Mouse (Mus musculus) liver, adult 2 months (tissue): ENCODE measurements around the gene Notch3. TPM values are rescaled to one million over a fixed set of nuclear protein-coding genes. Genes with fewer than 3 reads are reported as not detected.

Experiments used
- DNase-seq: peaks from one replicate; pipeline ENCODE4 v3.0.0-alpha.2; 2011; ENCODE audit warnings: low read depth, low spot score; ENCODE audit errors: extremely low read depth
- H3K27ac ChIP-seq: fragments of 200-500 bp; replicated peaks from 2 replicates; pipeline ENCODE4 v1.5.1; 2012; ENCODE audit warnings: low read depth, mild to moderate bottlenecking, control low read depth, inconsistent platforms, low read length; ENCODE audit not compliant: insufficient read depth
- H3K27me3 ChIP-seq: fragments of 200-500 bp; 2 replicates; pipeline ENCODE4 v1.6.1; 2012; ENCODE audit warnings: mild to moderate bottlenecking, moderate library complexity, low read length, inconsistent platforms; ENCODE audit not compliant: control insufficient read depth, insufficient read depth
- H3K36me3 ChIP-seq: fragments of 200-500 bp; 2 replicates; pipeline ENCODE4 v1.6.1; 2012; ENCODE audit warnings: low read length, inconsistent platforms; ENCODE audit not compliant: control insufficient read depth, insufficient read depth
- H3K4me1 ChIP-seq: fragments of 200-500 bp; 2 replicates; pipeline ENCODE4 v1.6.1; 2011; ENCODE audit warnings: low read length; ENCODE audit not compliant: control insufficient read depth, insufficient read depth
- H3K4me3 ChIP-seq: fragments of 200-500 bp; 2 replicates; pipeline ENCODE4 v1.5.1; 2011; ENCODE audit warnings: low read depth, mild to moderate bottlenecking, control low read depth, low read length, moderate library complexity; ENCODE audit not compliant: insufficient read depth
- H3K79me2 ChIP-seq: fragments of 200-500 bp; 2 replicates; pipeline ENCODE4 v1.6.1; 2012; ENCODE audit warnings: inconsistent platforms, mild to moderate bottlenecking, low read length, moderate library complexity; ENCODE audit not compliant: control insufficient read depth, insufficient read depth
- H3K9ac ChIP-seq: fragments of 200-500 bp; 2 replicates; pipeline ENCODE4 v1.6.1; 2012; ENCODE audit warnings: low read depth, mild to moderate bottlenecking, control low read depth, inconsistent platforms, low read length
- CTCF ChIP-seq: fragments of 200-500 bp; IDR thresholded peaks from 2 replicates; pipeline ENCODE4 v1.5.1; 2011; ENCODE audit warnings: low read depth, low read length, control low read depth
- POLR2A ChIP-seq: fragments of 200-500 bp; IDR thresholded peaks from 2 replicates; pipeline ENCODE4 v1.6.1; 2011; ENCODE audit warnings: low read length, control low read depth; ENCODE audit not compliant: insufficient read depth; ENCODE audit errors: extremely low read depth
- WGBS: fragments of 180-500 bp; shearing (Covaris S2); methylation state at CpG from one replicate; pipeline ENCODE4 v1.1.7; 2018; 5-methylcytosine and 5-hydroxymethylcytosine counted together
- polyA plus RNA-seq: library from polyadenylated mRNA; depleted of rRNA; stranded (reverse); fragments of >200 nt; gene quantifications from 2 replicates; pipeline ENCODE4 v1.2.3, GENCODE M21; 2012
- total RNA-seq: library from RNA; depleted of rRNA; stranded (reverse); fragments of >200 nt; gene quantifications from 2 replicates; pipeline ENCODE4 v1.2.3, GENCODE M21; 2014

The Notch3 gene
- total and polyA plus RNA-seq, 2 experiments: 0.55 to 1.3 TPM

DNA sequence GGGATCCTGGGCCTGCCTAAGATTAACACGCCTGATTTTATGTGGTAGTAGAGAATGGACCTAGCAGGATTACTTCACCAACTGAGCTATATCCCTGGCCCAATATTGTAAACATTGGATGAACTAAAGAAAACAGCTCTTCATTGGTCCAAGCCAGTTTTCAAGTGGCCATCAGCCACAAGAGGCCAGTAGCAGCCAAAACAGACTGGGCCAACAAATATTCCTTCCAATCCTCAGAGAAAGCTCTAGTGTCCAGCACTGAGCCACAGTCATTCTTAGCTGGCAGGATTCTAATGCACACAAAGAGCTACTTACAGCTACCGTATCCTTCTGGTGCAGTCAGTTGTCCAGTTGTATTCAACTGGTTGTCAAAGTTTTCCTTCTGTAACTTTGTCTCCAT, 39.5 kb downstream of the Notch3 start:
- peaks cover 3% of the 10 kb centered on the region for H3K4me1 ChIP-seq
- H3K27ac ChIP-seq: no peak overlapping the region
- no peak overlapping the region for H3K4me3 ChIP-seq
- no peak for DNase-seq
- no peaks in the 10 kb centered on the region for H3K27me3 ChIP-seq
- no peaks in the 10 kb centered on the region for H3K79me2 ChIP-seq
- H3K9ac ChIP-seq: no peak overlapping the region
- H3K36me3 ChIP-seq: no peaks in the 10 kb centered on the region
- WGBS: 70% methylated on average over 2 of the region's 2 CpGs
- TF ChIP-seq POLR2A (no peak), CTCF (no peak)

DNA sequence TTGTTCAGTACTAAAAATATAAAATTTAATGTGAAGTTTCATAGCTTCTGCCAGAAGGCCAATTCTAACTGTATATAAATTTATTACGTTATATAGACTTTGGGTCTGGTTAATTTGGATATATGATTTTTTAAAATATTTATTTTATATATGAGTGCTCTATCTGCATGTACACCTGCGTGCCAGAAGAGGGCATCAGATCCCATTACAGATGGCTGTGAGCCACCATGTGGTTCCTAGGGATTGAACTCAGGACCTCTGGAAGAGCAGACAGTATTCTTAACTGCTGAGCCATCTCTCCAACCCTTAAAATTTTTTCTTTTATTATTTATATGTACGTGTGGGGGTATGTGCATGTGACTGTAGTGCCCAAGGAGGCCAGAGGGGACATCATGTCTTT, 41.2 kb downstream of the Notch3 start:
- Histone ChIP-seq H3K9ac (no peak overlapping the region), H3K79me2 (no peaks in the 10 kb centered on the region), H3K4me3 (no peak overlapping the region), H3K27ac (no peak overlapping the region), H3K36me3 (no peaks in the 10 kb centered on the region), H3K4me1 (peaks cover 6% of the 10 kb centered on the region), H3K27me3 (no peaks in the 10 kb centered on the region)
- WGBS: 86% methylated on average over 3 of the region's 3 CpGs
- DNase-seq: no peak
- no peak for TF ChIP-seq POLR2A
- TF ChIP-seq CTCF: no peak

DNA sequence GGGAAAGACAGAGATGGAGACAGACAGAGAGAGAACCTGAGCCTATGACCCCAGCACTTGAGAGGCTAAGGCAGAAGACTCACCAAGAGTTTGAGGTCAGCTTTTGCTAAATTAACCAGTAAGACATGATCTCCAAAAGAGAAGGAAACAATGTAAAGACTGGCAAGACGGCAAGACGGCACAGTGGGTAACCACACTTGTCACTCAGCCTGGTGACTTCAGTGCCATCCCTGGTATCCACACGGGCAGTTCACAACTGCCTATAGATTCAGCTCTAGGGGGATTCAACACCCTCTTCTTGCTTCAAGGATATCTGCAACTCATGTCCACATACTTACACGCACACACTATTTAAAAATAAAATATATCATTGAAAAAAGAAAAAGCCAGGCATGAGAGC, 43.1 kb downstream of the Notch3 start:
- 94% methylated on average over 4 of the region's 4 CpGs for WGBS
- H3K4me3 ChIP-seq: no peak overlapping the region
- DNase-seq: no peak
- no peaks in the 10 kb centered on the region for H3K27me3 ChIP-seq
- no peak overlapping the region for H3K9ac ChIP-seq
- no peak overlapping the region for H3K27ac ChIP-seq
- no peaks in the 10 kb centered on the region for H3K36me3 ChIP-seq
- H3K79me2 ChIP-seq: no peaks in the 10 kb centered on the region
- peaks cover 6% of the 10 kb centered on the region for H3K4me1 ChIP-seq
- TF ChIP-seq CTCF (no peak), POLR2A (no peak)

DNA sequence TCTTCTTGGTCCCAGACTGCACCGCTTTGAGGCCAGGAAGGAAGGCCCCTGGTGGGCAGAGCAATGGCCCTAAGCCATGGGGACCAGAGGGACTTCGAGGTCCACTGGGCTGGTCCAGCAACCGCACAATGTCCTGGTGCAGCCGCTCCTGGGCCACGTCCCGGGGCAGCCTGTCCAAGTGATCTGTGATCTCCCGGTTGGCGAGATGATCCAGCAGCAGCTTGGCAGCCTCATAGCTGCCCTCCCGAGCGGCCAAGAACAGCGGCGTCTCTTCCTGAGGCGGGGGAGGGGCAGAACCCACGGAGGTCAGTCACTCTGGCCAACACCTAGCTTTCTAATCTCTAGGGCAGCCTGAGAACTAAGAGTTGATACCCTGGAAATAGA, 44.1 kb downstream of the Notch3 start:
- Histone ChIP-seq H3K27ac (peak overlapping the region; percentile 86), H3K27me3 (no peaks in the 10 kb centered on the region), H3K4me3 (no peak overlapping the region), H3K79me2 (no peaks in the 10 kb centered on the region), H3K36me3 (no peaks in the 10 kb centered on the region), H3K4me1 (peaks cover 7% of the 10 kb centered on the region), H3K9ac (peak overlapping the region; percentile 46)
- 20% methylated on average over 14 of the region's 14 CpGs for WGBS
- TF ChIP-seq CTCF (no peak), POLR2A (no peak)
- peak; percentile 87 for DNase-seq

DNA sequence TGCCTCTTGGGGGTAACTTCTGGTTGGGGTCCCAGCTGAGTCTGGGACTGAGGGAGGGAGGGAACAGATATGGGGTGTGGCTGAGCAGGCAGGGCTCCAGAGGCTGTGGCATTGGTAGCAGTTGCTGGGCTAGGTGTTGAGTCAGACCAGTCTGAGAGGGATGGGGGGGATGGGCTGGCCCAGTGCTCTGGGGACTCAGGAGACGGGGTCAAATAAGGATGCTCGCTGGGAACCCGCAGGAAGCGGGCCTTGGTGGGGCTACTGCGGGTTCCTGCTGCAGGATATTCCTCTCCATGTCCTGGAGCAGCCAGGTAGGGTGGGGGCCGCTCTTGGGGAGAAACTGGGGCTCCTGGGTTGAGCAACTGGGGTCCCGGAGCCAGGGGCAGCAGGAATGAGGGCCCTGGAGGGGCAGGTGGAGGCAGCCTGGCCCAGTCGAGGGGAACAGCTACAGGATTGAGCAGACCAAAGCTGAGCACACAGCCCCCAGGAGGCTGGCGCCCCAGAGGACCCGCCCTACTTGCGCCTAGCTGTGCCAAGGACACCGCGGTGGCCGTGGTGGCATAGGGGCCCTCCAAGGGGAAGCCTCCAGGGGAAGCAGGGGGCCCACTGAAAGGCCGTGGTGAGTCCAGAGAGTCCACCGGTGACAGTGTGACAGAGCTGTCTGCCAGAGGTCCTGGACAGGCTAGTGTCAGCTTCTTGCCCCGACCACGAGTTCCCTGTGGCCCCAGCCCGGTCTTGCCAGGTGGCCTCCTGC, 44.6 kb downstream of the Notch3 start:
- peaks cover 11% of the 10 kb centered on the region for H3K4me1 ChIP-seq
- TF ChIP-seq CTCF: no peak
- no peak for TF ChIP-seq POLR2A
- no peaks in the 10 kb centered on the region for H3K27me3 ChIP-seq
- DNase-seq: no peak
- no peaks in the 10 kb centered on the region for H3K36me3 ChIP-seq
- peak overlapping the region; percentile 46 for H3K9ac ChIP-seq
- no peaks in the 10 kb centered on the region for H3K79me2 ChIP-seq
- no peak overlapping the region for H3K4me3 ChIP-seq
- H3K27ac ChIP-seq: peak overlapping the region; percentile 86
- WGBS: 44% methylated on average over 19 of the region's 19 CpGs

DNA sequence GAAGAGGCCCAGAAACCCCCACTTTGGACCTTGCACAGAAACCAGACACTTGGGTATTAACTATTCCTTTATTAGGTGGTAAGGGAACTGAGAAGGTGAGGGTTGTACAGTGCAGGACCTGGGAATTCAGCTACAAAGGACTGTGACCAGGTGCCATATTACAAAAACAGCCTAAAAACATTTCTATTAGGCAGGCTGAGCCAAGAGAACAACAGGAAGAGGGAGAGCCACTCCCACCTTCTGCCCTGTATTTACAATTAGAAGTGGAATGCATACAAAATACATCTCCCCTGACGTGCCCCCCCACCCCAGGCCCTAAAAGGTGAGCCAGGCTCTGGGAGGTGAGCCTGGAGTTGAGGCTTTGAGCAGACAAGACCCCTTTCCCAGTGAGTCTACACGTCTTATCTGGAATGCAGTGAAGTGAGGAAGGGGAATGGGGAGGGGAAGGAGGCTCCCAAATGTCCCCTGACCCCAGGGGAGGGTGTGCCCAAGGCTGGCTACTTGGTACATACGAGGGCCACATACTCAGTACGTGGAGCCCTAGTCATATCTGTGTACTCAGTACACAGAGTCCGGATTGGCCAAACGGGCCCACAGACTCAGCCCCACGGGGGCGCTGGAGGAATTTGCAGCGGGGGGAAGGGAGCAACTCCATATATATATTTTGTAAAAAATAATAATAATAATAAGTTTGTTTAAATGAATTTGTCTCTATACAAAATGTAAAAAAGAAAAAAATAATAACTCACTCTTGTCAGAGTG, 45.7 kb downstream of the Notch3 start:
- 42% methylated on average over 9 of the region's 9 CpGs for WGBS
- Histone ChIP-seq H3K27ac (no peak overlapping the region), H3K79me2 (no peaks in the 10 kb centered on the region), H3K27me3 (no peaks in the 10 kb centered on the region), H3K9ac (no peak overlapping the region), H3K36me3 (no peaks in the 10 kb centered on the region), H3K4me3 (no peak overlapping the region), H3K4me1 (peaks cover 19% of the 10 kb centered on the region)
- TF ChIP-seq CTCF (no peak), POLR2A (no peak)
- no peak for DNase-seq
